13 mouse cellular contexts compared by ENCODE assay signal in genomic region chr2:120414738-120415414, GRCm38 (mm10). TPM values are rescaled to one million over a fixed set of nuclear protein-coding genes. Genes with fewer than 3 reads are reported as not detected.
DNase-seq lines count a peak whose midpoint lies in the region; ATAC-seq and TF ChIP-seq lines count a peak whose summit lies in the region.
"Had no signal": no experiment of that assay in that cellular context is flagged by ENCODE, and none has a peak within 500 bp of the region (broad histone marks: within the 10 kb centered on the region; RNA-seq: fewer than 3 reads in every experiment).

No protein-coding gene starts in this region.

- 0 out of 2 replicates have a peak, but pooled peaks cover 12% of the 10 kb centered on the region for H3K4me1 ChIP-seq in forebrain, embryonic 15.5 days
- no peaks in the 10 kb centered on the region for H3K4me1 ChIP-seq in forebrain, embryonic 12.5 days
- H3K4me1 ChIP-seq in midbrain, embryonic 11.5 days (ENCODE audit: control insufficient read depth, insufficient read depth, low read length) = no peaks in the 10 kb centered on the region

- TF ChIP-seq POLR2A in brain, embryonic 14.5 days (IDR thresholded peaks at IDR 0.05; ENCODE audit: borderline replicate concordance, extremely low read depth, insufficient read depth, insufficient read length, poor library complexity, severe bottlenecking) = no peak

- H3K9me3 ChIP-seq in forebrain, embryonic 15.5 days = no peaks in the 10 kb centered on the region
- H3K9me3 ChIP-seq in forebrain, embryonic 12.5 days = no peaks in the 10 kb centered on the region
- no peaks in the 10 kb centered on the region for H3K9me3 ChIP-seq in midbrain, embryonic 11.5 days (ENCODE audit: control insufficient read depth, low read length)
- H3K9me3 ChIP-seq: liver, embryonic 12.5 days had no signal

- TF ChIP-seq CTCF in brain, embryonic 14.5 days (IDR thresholded peaks at IDR 0.05; ENCODE audit: borderline replicate concordance, extremely low read depth, insufficient read depth, insufficient read length) = no peak

- intact Hi-C loops in heart, postnatal 25 days (cut with DNase I) = no loop called here

- H3K4me3 ChIP-seq in forebrain, embryonic 15.5 days = no peak overlapping the region
- H3K4me3 ChIP-seq in forebrain, embryonic 12.5 days (replicated peaks) = no peak overlapping the region
- H3K4me3 ChIP-seq in midbrain, embryonic 11.5 days (ENCODE audit: low read depth, low read length) = no peak overlapping the region
- H3K4me3 ChIP-seq: heart, adult 2 months; liver, embryonic 12.5 days had no signal

- peak; percentile 73 for DNase-seq in brain, embryonic 14.5 days (ENCODE audit: low read depth)
- DNase-seq in cerebellum, postnatal 10 days = peak; percentile 54 to 70
- peak; percentile 26 to 34 for DNase-seq in layer of hippocampus, adult 8-10 months (ENCODE audit: low spot score in 2 of 2)
- DNase-seq in T-cell, adult 2 months (ENCODE audit: low spot score) = no peak
- no peak for DNase-seq in midbrain, embryonic 11.5 days (ENCODE audit: low spot score, missing footprints)
- DNase-seq in heart, postnatal 25 days (ENCODE audit: low spot score) = no peak
- DNase-seq: adrenal gland, adult 2 months; heart, adult 2 months; heart, postnatal 4 days had no signal

- no peak overlapping the region for H3K9ac ChIP-seq in forebrain, embryonic 15.5 days (replicated peaks)
- H3K9ac ChIP-seq in forebrain, embryonic 12.5 days = no peak overlapping the region
- no peak overlapping the region for H3K9ac ChIP-seq in midbrain, embryonic 11.5 days (ENCODE audit: low read length)
- H3K9ac ChIP-seq: liver, embryonic 12.5 days had no signal

- WGBS in forebrain, embryonic 15.5 days = 38% methylated on average over 1 of the region's 1 CpGs
- 63% methylated on average over 1 of the region's 1 CpGs for WGBS in forebrain, embryonic 12.5 days
- WGBS in midbrain, embryonic 11.5 days = 80% methylated on average over 1 of the region's 1 CpGs

- no peak for ATAC-seq in forebrain, embryonic 15.5 days (replicated peaks)
- no peak for ATAC-seq in forebrain, embryonic 12.5 days (ENCODE audit: low FRiP score)
- no peak for ATAC-seq in midbrain, embryonic 11.5 days (ENCODE audit: low FRiP score)
- ATAC-seq: liver, embryonic 12.5 days; lung, postnatal 0 days had no signal

- H3K4me2 ChIP-seq in forebrain, embryonic 15.5 days (replicated peaks) = no peak overlapping the region
- no peak overlapping the region for H3K4me2 ChIP-seq in forebrain, embryonic 12.5 days
- H3K4me2 ChIP-seq in midbrain, embryonic 11.5 days = no peak overlapping the region
- H3K4me2 ChIP-seq: liver, embryonic 12.5 days had no signal

- H3K36me3 ChIP-seq in forebrain, embryonic 15.5 days = no peaks in the 10 kb centered on the region
- no peaks in the 10 kb centered on the region; the same call in 1 of the 2 replicates for H3K36me3 ChIP-seq in forebrain, embryonic 12.5 days (replicated peaks)
- no peaks in the 10 kb centered on the region for H3K36me3 ChIP-seq in midbrain, embryonic 11.5 days (ENCODE audit: control insufficient read depth, insufficient read depth, low read length)

- H3K27ac ChIP-seq in forebrain, embryonic 15.5 days (replicated peaks) = peak overlapping the region; percentile 77
- no peak overlapping the region for H3K27ac ChIP-seq in forebrain, embryonic 12.5 days
- H3K27ac ChIP-seq in midbrain, embryonic 11.5 days (ENCODE audit: low read depth, low read length) = no peak overlapping the region
- H3K27ac ChIP-seq: heart, adult 2 months; liver, embryonic 12.5 days had no signal

- no peaks in the 10 kb centered on the region for H3K27me3 ChIP-seq in forebrain, embryonic 15.5 days
- no peaks in the 10 kb centered on the region for H3K27me3 ChIP-seq in forebrain, embryonic 12.5 days
- no peaks in the 10 kb centered on the region for H3K27me3 ChIP-seq in midbrain, embryonic 11.5 days (ENCODE audit: control insufficient read depth, insufficient read depth, low read length)
- H3K27me3 ChIP-seq: liver, embryonic 12.5 days had no signal

RNA-seq across cellular contexts. Expression of gene Tmem87a, which starts 11.0 kb away (rescaled TPM):
- polyA plus RNA-seq in forebrain, embryonic 15.5 days (2015; fragmentation: Nextera tagmentation; extraction: Ambion mirVana) = 6.7 and 7.3 TPM in 2 replicates
- 6.4 and 10.2 TPM in 2 replicates for polyA plus RNA-seq in forebrain, embryonic 12.5 days (2016; fragmentation: Nextera tagmentation; extraction: Ambion mirVana)
- 17.0 and 21.1 TPM in 2 replicates for polyA plus RNA-seq in brain, embryonic 14.5 days (2012; rRNA removed)
- total RNA-seq in layer of hippocampus, adult 8-10 months (2022) = 10 to 100 TPM; 37.5 to 46.4 (median 40.1) TPM
- 8.3 and 8.6 TPM in 2 replicates for polyA plus RNA-seq in midbrain, embryonic 11.5 days (2014; fragmentation: Nextera tagmentation; extraction: Ambion mirVana)
- total RNA-seq in heart, postnatal 25 days (2021) = 10 to 100 TPM; 16.3 to 17.5 TPM

RNA-seq across cellular contexts. Expression of gene Ganc, which starts 11.2 kb away (rescaled TPM):
- polyA plus RNA-seq in forebrain, embryonic 15.5 days (2015; fragmentation: Nextera tagmentation; extraction: Ambion mirVana) = 7.8 and 10.2 TPM in 2 replicates
- polyA plus RNA-seq in forebrain, embryonic 12.5 days (2016; fragmentation: Nextera tagmentation; extraction: Ambion mirVana) = 8.6 and 10.5 TPM in 2 replicates
- 6.8 and 6.9 TPM in 2 replicates for polyA plus RNA-seq in brain, embryonic 14.5 days (2012; rRNA removed)
- total RNA-seq in layer of hippocampus, adult 8-10 months (2022) = 10 to 100 TPM; 12.1 to 19.1 (median 15.2) TPM
- polyA plus RNA-seq in midbrain, embryonic 11.5 days (2014; fragmentation: Nextera tagmentation; extraction: Ambion mirVana) = 7.2 and 10.0 TPM in 2 replicates
- 10 to 100 TPM; 23.1 to 25.2 TPM for total RNA-seq in heart, postnatal 25 days (2021)

RNA-seq across cellular contexts. Expression of gene Capn3, which starts 40.9 kb away (rescaled TPM):
- polyA plus RNA-seq in forebrain, embryonic 15.5 days (2015; fragmentation: Nextera tagmentation; extraction: Ambion mirVana) = 1.1 and 1.4 TPM in 2 replicates
- 1.6 and 1.9 TPM in 2 replicates for polyA plus RNA-seq in forebrain, embryonic 12.5 days (2016; fragmentation: Nextera tagmentation; extraction: Ambion mirVana)
- 1.2 and 1.3 TPM in 2 replicates for polyA plus RNA-seq in brain, embryonic 14.5 days (2012; rRNA removed)
- total RNA-seq in layer of hippocampus, adult 8-10 months (2022) = 10 to 100 TPM; 13.1 to 22.5 (median 17.3) TPM
- 4.8 and 5.9 TPM in 2 replicates for polyA plus RNA-seq in midbrain, embryonic 11.5 days (2014; fragmentation: Nextera tagmentation; extraction: Ambion mirVana)
- total RNA-seq in heart, postnatal 25 days (2021) = 1 to 10 TPM; 1.1 to 1.7 TPM

Comparison
In these comparisons a context has a peak if more than half of its experiments do, and no peak if none do; other contexts are left out.
1. DNase-seq: peak in brain, embryonic 14.5 days (single experiment), cerebellum, postnatal 10 days (2 of 2) and layer of hippocampus, adult 8-10 months (2 of 2); none in T-cell, adult 2 months (single experiment), midbrain, embryonic 11.5 days (single experiment) and heart, postnatal 25 days (single experiment).